Mouse (Mus musculus) colon, adult 2 months (tissue): ENCODE data around the gene Fam217a. TPM values are rescaled to one million over a fixed set of nuclear protein-coding genes. Genes with fewer than 3 reads are reported as not detected.

Experiments
- polyA plus RNA-seq: library from polyadenylated mRNA; depleted of rRNA; stranded (reverse); fragments of >200 nt; gene quantifications from 2 replicates; pipeline ENCODE4 v1.2.3, GENCODE M21; 2012; rRNA removed

Gene Fam217a
- 0.06 TPM in 2 replicates for polyA plus RNA-seq

GRCm38 (mm10) chr13:34924210-34924609, at the start of gene Fam217a, which contains the start of gene 4933417A18Rik:
Gene Fam217a, minus strand, starts transcription at chr13:34924310.
Gene 4933417A18Rik, plus strand, starts transcription at chr13:34924409.

GRCm38 (mm10) chr13:34963511-34964397, 39.6 kb upstream of the Fam217a start, which contains the start of gene Eci3:
Gene Eci3, minus strand, starts transcription at chr13:34963810.

GRCm38 (mm10) chr13:34875166-34875710, 48.9 kb downstream of the Fam217a start, which contains the start of gene Prpf4b:
Gene Prpf4b, plus strand, starts transcription at chr13:34875302.

Other genes with a start within 250 kb of the Fam217a start
- gene Fam50b, start 189.5 kb downstream of the Fam217a start, polyA plus RNA-seq = not detected in 2 replicates
- 5.5 and 5.6 TPM in 2 replicates for gene Prpf4b, start 49.0 kb downstream of the Fam217a start, polyA plus RNA-seq
- gene 4933417A18Rik, start 99 bp upstream of the Fam217a start, polyA plus RNA-seq = not detected in 2 replicates
- 1.9 and 2.2 TPM in 2 replicates for gene Eci3, start 39.5 kb upstream of the Fam217a start, polyA plus RNA-seq
- 19.2 and 24.6 TPM in 2 replicates for gene Eci2, start 102.8 kb upstream of the Fam217a start, polyA plus RNA-seq